Mouse (Mus musculus) C2C12 (cell line): ENCODE measurements around the gene Nr3c2. TPM values are rescaled to one million over a fixed set of nuclear protein-coding genes. Genes with fewer than 3 reads are reported as not detected.

Source experiments
- H3K27me3 ChIP-seq: one replicate; pipeline ENCODE4 v1.6.1; 2011; ENCODE audit not compliant: control insufficient read depth, insufficient read depth, insufficient read length
- H3K36me3 ChIP-seq: one replicate; pipeline ENCODE4 v1.6.1; 2011; ENCODE audit not compliant: control insufficient read depth, insufficient read depth
- H3K4me3 ChIP-seq: one replicate; pipeline ENCODE4 v1.5.1; 2011; ENCODE audit warnings: mild to moderate bottlenecking, control low read depth; ENCODE audit not compliant: poor library complexity, insufficient read depth, severe bottlenecking
- H3K79me2 ChIP-seq: one replicate; pipeline ENCODE4 v1.6.1; 2011; ENCODE audit not compliant: control insufficient read depth, insufficient read depth
- H3K79me3 ChIP-seq: one replicate; pipeline ENCODE4 v1.6.1; 2011; ENCODE audit warnings: low read depth, control low read depth
- H3ac ChIP-seq: one replicate; pipeline ENCODE3; 2011; ENCODE audit warnings: low read depth; ENCODE audit not compliant: control insufficient read depth, insufficient read length
- CEBPB ChIP-seq: IDR thresholded peaks from one replicate; pipeline ENCODE4 v1.6.1; 2011; ENCODE audit warnings: low read depth, mild to moderate bottlenecking, control low read depth, moderate library complexity
- CTCF ChIP-seq: IDR thresholded peaks from one replicate; pipeline ENCODE4 v1.5.1; 2011; ENCODE audit not compliant: control insufficient read depth, insufficient read depth, insufficient read length
- FOSL1 ChIP-seq: IDR thresholded peaks from one replicate; pipeline ENCODE4 v1.8.0; 2011; ENCODE audit warnings: mild to moderate bottlenecking, low read length; ENCODE audit not compliant: poor library complexity, insufficient read depth, severe bottlenecking
- MAX ChIP-seq: IDR thresholded peaks from one replicate; pipeline ENCODE4 v1.6.1; 2011; ENCODE audit warnings: mild to moderate bottlenecking, control low read depth
- MYOD1 ChIP-seq: IDR thresholded peaks from one replicate; pipeline ENCODE4 v1.6.1; 2011; ENCODE audit warnings: low read depth; ENCODE audit not compliant: control insufficient read depth, insufficient read length
- MYOG ChIP-seq: IDR thresholded peaks from one replicate; pipeline ENCODE4 v1.6.1; 2011; ENCODE audit not compliant: control insufficient read depth, insufficient read length; ENCODE audit errors: extremely low read depth
- USF1 ChIP-seq: IDR thresholded peaks from one replicate; pipeline ENCODE4 v1.6.1; 2011; ENCODE audit warnings: low read depth, mild to moderate bottlenecking, control low read depth, moderate library complexity
- polyA plus RNA-seq: library from polyadenylated mRNA; unstranded; fragments of >200 nt; fragmentation: generic; extraction: Trizol; gene quantifications from one replicate; pipeline ENCODE4 v1.2.1, GENCODE M21; 2012; ENCODE audit warnings: missing spikeins

The Nr3c2 gene
- polyA plus RNA-seq, 1 experiment: 0.04 TPM

GRCm38 (mm10) chr8:77232411-77232810 is 333.2 kb downstream of the Nr3c2 start:
- Histone ChIP-seq H3ac (no peak overlapping the region), H3K4me3 (no peak overlapping the region), H3K27me3 (no peaks in the 10 kb centered on the region), H3K79me2 (no peaks in the 10 kb centered on the region), H3K79me3 (no peaks in the 10 kb centered on the region), H3K36me3 (no peaks in the 10 kb centered on the region)
- TF ChIP-seq MYOD1: no peak
- TF ChIP-seq CEBPB: no peak
- TF ChIP-seq MYOG: no peak
- TF ChIP-seq MAX: no peak
- no peak for TF ChIP-seq USF1
- no peak for TF ChIP-seq FOSL1
- no peak for TF ChIP-seq CTCF

- TF ChIP-seq CTCF: no peak
- no peak for TF ChIP-seq MYOD1
- TF ChIP-seq CEBPB: no peak
- no peak for TF ChIP-seq MYOG
- TF ChIP-seq FOSL1: no peak
- TF ChIP-seq MAX: no peak
- no peak for TF ChIP-seq USF1
- Histone ChIP-seq H3K27me3 (no peaks in the 10 kb centered on the region), H3K4me3 (no peak overlapping the region)
Observed at GRCm38 (mm10) chr8:77236701-77237100, 337.5 kb downstream of the Nr3c2 start.

GRCm38 (mm10) chr8:77239462-77239861 is 340.2 kb downstream of the Nr3c2 start:
- H3ac ChIP-seq: no peak overlapping the region
- no peaks in the 10 kb centered on the region for H3K36me3 ChIP-seq
- no peak overlapping the region for H3K4me3 ChIP-seq
- TF ChIP-seq MYOG (no peak), CTCF (no peak), USF1 (no peak), FOSL1 (no peak), MAX (no peak), MYOD1 (no peak), CEBPB (no peak)
- H3K79me2 ChIP-seq: no peaks in the 10 kb centered on the region
- no peaks in the 10 kb centered on the region for H3K79me3 ChIP-seq
- no peaks in the 10 kb centered on the region for H3K27me3 ChIP-seq

More at GRCm38 (mm10) chr8:77236701-77237100, 337.5 kb downstream of the Nr3c2 start:
- H3K79me2 ChIP-seq: no peaks in the 10 kb centered on the region
- H3K36me3 ChIP-seq: no peaks in the 10 kb centered on the region
- H3K79me3 ChIP-seq: no peaks in the 10 kb centered on the region
- H3ac ChIP-seq: no peak overlapping the region

GRCm38 (mm10) chr8:77241381-77241780 is 342.1 kb downstream of the Nr3c2 start:
- H3ac ChIP-seq: no peak overlapping the region
- TF ChIP-seq MYOG: no peak
- TF ChIP-seq MAX: no peak
- no peak for TF ChIP-seq USF1
- TF ChIP-seq FOSL1: no peak
- TF ChIP-seq CEBPB: no peak
- no peak for TF ChIP-seq MYOD1
- no peak for TF ChIP-seq CTCF
- H3K79me2 ChIP-seq: no peaks in the 10 kb centered on the region
- H3K4me3 ChIP-seq: no peak overlapping the region
- no peaks in the 10 kb centered on the region for H3K36me3 ChIP-seq
- no peaks in the 10 kb centered on the region for H3K27me3 ChIP-seq
- no peaks in the 10 kb centered on the region for H3K79me3 ChIP-seq

GRCm38 (mm10) chr8:77250094-77250493 is 350.9 kb downstream of the Nr3c2 start:
- TF ChIP-seq FOSL1 (no peak), CEBPB (no peak), MYOD1 (no peak), MAX (no peak), CTCF (no peak), MYOG (no peak)
- peaks cover 26% of the 10 kb centered on the region for H3K36me3 ChIP-seq
- H3K79me2 ChIP-seq: no peaks in the 10 kb centered on the region
- H3K27me3 ChIP-seq: no peaks in the 10 kb centered on the region
- H3K4me3 ChIP-seq: no peak overlapping the region
- no peak overlapping the region for H3ac ChIP-seq
- no peaks in the 10 kb centered on the region for H3K79me3 ChIP-seq

- Histone ChIP-seq H3K27me3 (no peaks in the 10 kb centered on the region), H3K79me3 (no peaks in the 10 kb centered on the region), H3K4me3 (no peak overlapping the region), H3K79me2 (no peaks in the 10 kb centered on the region), H3ac (no peak overlapping the region), H3K36me3 (peaks cover 26% of the 10 kb centered on the region)
- TF ChIP-seq MYOD1: no peak
- no peak for TF ChIP-seq MYOG
- TF ChIP-seq MAX: no peak
- TF ChIP-seq USF1: no peak
- TF ChIP-seq FOSL1: no peak
- no peak for TF ChIP-seq CEBPB
- no peak for TF ChIP-seq CTCF
Observed at GRCm38 (mm10) chr8:77251134-77251533, 351.9 kb downstream of the Nr3c2 start.
